Mouse (Mus musculus) left cerebral cortex, adult 8-10 months (tissue): ENCODE measurements around the gene Usp4. TPM values are rescaled to one million over a fixed set of nuclear protein-coding genes. Genes with fewer than 3 reads are reported as not detected.

Experiments used
- DNase-seq, 2 experiments: peaks; one replicate each; pipeline ENCODE4 v3.0.0; 2022; ENCODE audit warnings: low spot score in 2 of 2
- total RNA-seq, 4 experiments: library from RNA; stranded (reverse); gene quantifications; 2 replicates each; pipeline ENCODE4 v1.2.4; 2022

Gene Usp4
- total RNA-seq, 4 experiments from 2014 or later, result 103 to 109 (median 105) TPM

GRCm38 (mm10) chr9:108341801-108342200 is 5.9 kb upstream of the Usp4 start:
- no peak for DNase-seq

- DNase-seq, result no peak
Measured at GRCm38 (mm10) chr9:108342301-108342831, 5.3 kb upstream of the Usp4 start.

- no peak for DNase-seq
Measured at GRCm38 (mm10) chr9:108343331-108343730, 4.3 kb upstream of the Usp4 start.

- DNase-seq, result no peak
Measured at GRCm38 (mm10) chr9:108343835-108344234, 3.8 kb upstream of the Usp4 start.

- DNase-seq, result no peak
Measured at GRCm38 (mm10) chr9:108344471-108344870, 3.2 kb upstream of the Usp4 start.

GRCm38 (mm10) chr9:108347024-108347423 is 629 bp upstream of the Usp4 start:
- DNase-seq, result no peak

GRCm38 (mm10) chr9:108348290-108348680 is 632 bp downstream of the Usp4 start:
- DNase-seq, result no peak

GRCm38 (mm10) chr9:108349727-108350126 is 2.1 kb downstream of the Usp4 start:
- DNase-seq, result no peak

- DNase-seq, result no peak
Measured at GRCm38 (mm10) chr9:108378234-108378633, 30.6 kb downstream of the Usp4 start.

- DNase-seq, result no peak
Measured at GRCm38 (mm10) chr9:108378736-108379135, 31.1 kb downstream of the Usp4 start.

- DNase-seq, result no peak
Measured at GRCm38 (mm10) chr9:108379294-108379693, 31.6 kb downstream of the Usp4 start.

GRCm38 (mm10) chr9:108381382-108381781 is 33.7 kb downstream of the Usp4 start:
- no peak for DNase-seq

- DNase-seq, result no peak
Measured at GRCm38 (mm10) chr9:108385006-108385405, 37.4 kb downstream of the Usp4 start.

- DNase-seq, result no peak
Measured at GRCm38 (mm10) chr9:108386816-108387215, 39.2 kb downstream of the Usp4 start.

GRCm38 (mm10) chr9:108388601-108389000 is 40.9 kb downstream of the Usp4 start:
- DNase-seq, result no peak

- DNase-seq, result no peak
Measured at GRCm38 (mm10) chr9:108389220-108389619, 41.6 kb downstream of the Usp4 start.

- DNase-seq, result no peak
Measured at GRCm38 (mm10) chr9:108392676-108393075, 45.0 kb downstream of the Usp4 start, which contains the start of gene 1700102P08Rik. TSS of gene 1700102P08Rik (plus strand) at chr9:108392805.

GRCm38 (mm10) chr9:108394191-108394590 is 46.5 kb downstream of the Usp4 start:
- DNase-seq, result no peak

GRCm38 (mm10) chr9:108395427-108395826 is 47.8 kb downstream of the Usp4 start:
- no peak for DNase-seq

- DNase-seq, result no peak
Measured at GRCm38 (mm10) chr9:108398324-108398723, 50.7 kb downstream of the Usp4 start.

GRCm38 (mm10) chr9:108401186-108401960 is 53.7 kb downstream of the Usp4 start:
- DNase-seq, result peak; percentile 31 to 81

- DNase-seq, result peak in 1 of 2 experiments; percentile 80
Measured at GRCm38 (mm10) chr9:108403081-108403480, 55.4 kb downstream of the Usp4 start.

GRCm38 (mm10) chr9:108404451-108404850 is 56.8 kb downstream of the Usp4 start:
- DNase-seq, result no peak
